Mouse (Mus musculus) spleen, adult 2 months (tissue): ENCODE measurements around the gene E330021D16Rik.
"Not testable (repeated sequence)": the region's sequence is repeated elsewhere in the genome, so short reads cannot be mapped to it uniquely, and the experiment has no call there.

Experiments used
- CTCF ChIP-seq: fragments of 200-500 bp; IDR thresholded peaks from 2 replicates; pipeline ENCODE4 v1.5.1; 2011; ENCODE audit warnings: mild to moderate bottlenecking, inconsistent platforms; ENCODE audit not compliant: insufficient read depth, insufficient read length, insufficient replicate concordance; ENCODE audit errors: extremely low read depth
- POLR2A ChIP-seq: fragments of 200-500 bp; IDR thresholded peaks from 2 replicates; pipeline ENCODE4 v1.6.1; 2011; ENCODE audit warnings: low read depth, low read length, inconsistent platforms

- not testable (repeated sequence) for TF ChIP-seq CTCF, POLR2A
These were observed 23.8 kb upstream of the E330021D16Rik start for GRCm38 (mm10) chr6:136439205-136439604.
